Mouse (Mus musculus) C2C12 (cell line): Measurements from ENCODE around the gene Dock1. TPM values are rescaled to one million over a fixed set of nuclear protein-coding genes. Genes with fewer than 3 reads are reported as not detected.

ENCODE experiments used
- H3K27me3 ChIP-seq: one replicate; pipeline ENCODE4 v1.6.1; 2011; ENCODE audit not compliant: control insufficient read depth, insufficient read depth, insufficient read length
- H3K36me3 ChIP-seq: one replicate; pipeline ENCODE4 v1.6.1; 2011; ENCODE audit not compliant: control insufficient read depth, insufficient read depth
- H3K4me3 ChIP-seq: one replicate; pipeline ENCODE4 v1.5.1; 2011; ENCODE audit warnings: mild to moderate bottlenecking, control low read depth; ENCODE audit not compliant: poor library complexity, insufficient read depth, severe bottlenecking
- H3K79me2 ChIP-seq: one replicate; pipeline ENCODE4 v1.6.1; 2011; ENCODE audit not compliant: control insufficient read depth, insufficient read depth
- H3K79me3 ChIP-seq: one replicate; pipeline ENCODE4 v1.6.1; 2011; ENCODE audit warnings: low read depth, control low read depth
- H3ac ChIP-seq: one replicate; pipeline ENCODE3; 2011; ENCODE audit warnings: low read depth; ENCODE audit not compliant: control insufficient read depth, insufficient read length
- CEBPB ChIP-seq: IDR thresholded peaks from one replicate; pipeline ENCODE4 v1.6.1; 2011; ENCODE audit warnings: low read depth, mild to moderate bottlenecking, control low read depth, moderate library complexity
- CTCF ChIP-seq: IDR thresholded peaks from one replicate; pipeline ENCODE4 v1.5.1; 2011; ENCODE audit not compliant: control insufficient read depth, insufficient read depth, insufficient read length
- FOSL1 ChIP-seq: IDR thresholded peaks from one replicate; pipeline ENCODE4 v1.8.0; 2011; ENCODE audit warnings: mild to moderate bottlenecking, low read length; ENCODE audit not compliant: poor library complexity, insufficient read depth, severe bottlenecking
- MAX ChIP-seq: IDR thresholded peaks from one replicate; pipeline ENCODE4 v1.6.1; 2011; ENCODE audit warnings: mild to moderate bottlenecking, control low read depth
- MYOD1 ChIP-seq: IDR thresholded peaks from one replicate; pipeline ENCODE4 v1.6.1; 2011; ENCODE audit warnings: low read depth; ENCODE audit not compliant: control insufficient read depth, insufficient read length
- MYOG ChIP-seq: IDR thresholded peaks from one replicate; pipeline ENCODE4 v1.6.1; 2011; ENCODE audit not compliant: control insufficient read depth, insufficient read length; ENCODE audit errors: extremely low read depth
- USF1 ChIP-seq: IDR thresholded peaks from one replicate; pipeline ENCODE4 v1.6.1; 2011; ENCODE audit warnings: low read depth, mild to moderate bottlenecking, control low read depth, moderate library complexity
- polyA plus RNA-seq: library from polyadenylated mRNA; unstranded; fragments of >200 nt; fragmentation: generic; extraction: Trizol; gene quantifications from one replicate; pipeline ENCODE4 v1.2.1, GENCODE M21; 2012; ENCODE audit warnings: missing spikeins

The Dock1 gene
- polyA plus RNA-seq, 1 experiment, result 12.1 TPM

DNA sequence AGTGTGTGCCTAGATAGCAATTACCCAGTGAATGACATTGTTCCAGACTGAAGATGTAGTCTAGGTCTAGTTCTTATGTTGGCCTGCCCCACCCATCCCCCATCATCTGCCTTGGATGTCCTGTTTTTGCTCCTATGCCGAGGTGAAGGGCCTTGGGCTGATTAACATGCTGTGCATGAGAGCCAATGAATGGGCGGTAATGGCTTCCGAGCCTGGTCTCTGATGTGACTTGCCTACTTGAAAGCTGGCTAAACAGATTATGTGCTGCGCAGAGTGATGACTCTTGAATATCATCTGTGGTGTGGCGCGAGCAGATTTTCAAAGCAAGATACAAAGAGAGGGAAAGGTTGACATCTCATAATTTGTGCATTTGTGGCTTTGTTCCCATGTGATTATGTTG lies 191.5 kb downstream of the Dock1 start:
- Histone ChIP-seq H3ac (no peak overlapping the region), H3K79me3 (no peaks in the 10 kb centered on the region), H3K36me3 (no peaks in the 10 kb centered on the region), H3K79me2 (no peaks in the 10 kb centered on the region), H3K4me3 (no peak overlapping the region), H3K27me3 (no peaks in the 10 kb centered on the region)
- no peak for TF ChIP-seq CEBPB
- TF ChIP-seq FOSL1, result no peak
- no peak for TF ChIP-seq MAX
- TF ChIP-seq CTCF, result no peak
- no peak for TF ChIP-seq MYOG
- no peak for TF ChIP-seq MYOD1

- no peaks in the 10 kb centered on the region for H3K36me3 ChIP-seq
- no peak overlapping the region for H3ac ChIP-seq
- TF ChIP-seq MYOD1 (no peak), CEBPB (no peak), MYOG (no peak), CTCF (no peak), USF1 (no peak), MAX (no peak), FOSL1 (no peak)
These were observed 193.7 kb downstream of the Dock1 start for GRCm38 (mm10) chr7:134864175-134864574.

DNA sequence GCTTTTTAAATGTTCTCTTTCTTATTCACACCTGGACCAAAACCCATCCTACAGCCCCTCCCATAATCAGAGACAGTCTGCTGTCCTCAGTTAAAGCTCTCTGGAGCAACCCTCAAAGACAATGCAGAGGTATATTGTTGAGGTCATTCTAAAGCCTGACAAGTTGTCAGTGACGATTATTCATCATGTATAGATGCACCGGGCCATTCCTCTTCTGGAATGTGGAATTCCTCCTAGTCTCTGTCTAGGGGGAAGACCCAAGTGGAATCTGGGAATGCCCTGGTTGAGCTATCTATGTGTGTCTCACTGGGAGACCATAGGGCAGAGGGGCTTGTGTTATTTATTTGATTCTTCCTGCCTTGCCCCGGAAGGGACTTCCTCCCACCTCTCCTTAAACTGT lies 202.1 kb downstream of the Dock1 start:
- H3K4me3 ChIP-seq, result no peak overlapping the region
- no peaks in the 10 kb centered on the region for H3K27me3 ChIP-seq
- H3K36me3 ChIP-seq, result no peaks in the 10 kb centered on the region
- no peak overlapping the region for H3ac ChIP-seq
- H3K79me3 ChIP-seq, result no peaks in the 10 kb centered on the region
- H3K79me2 ChIP-seq, result no peaks in the 10 kb centered on the region
- TF ChIP-seq CEBPB, result no peak
- no peak for TF ChIP-seq MYOD1
- TF ChIP-seq MAX, result no peak
- no peak for TF ChIP-seq CTCF
- TF ChIP-seq USF1, result no peak
- TF ChIP-seq FOSL1, result no peak
- no peak for TF ChIP-seq MYOG

More at GRCm38 (mm10) chr7:134864175-134864574, 193.7 kb downstream of the Dock1 start:
- Histone ChIP-seq H3K79me3 (no peaks in the 10 kb centered on the region), H3K27me3 (no peaks in the 10 kb centered on the region), H3K79me2 (no peaks in the 10 kb centered on the region), H3K4me3 (no peak overlapping the region)

- H3K27me3 ChIP-seq, result no peaks in the 10 kb centered on the region
- no peak overlapping the region for H3K4me3 ChIP-seq
- TF ChIP-seq MYOD1 (no peak), MYOG (no peak), CEBPB (no peak), CTCF (no peak), MAX (no peak), FOSL1 (no peak), USF1 (no peak)
- no peak overlapping the region for H3ac ChIP-seq
- no peaks in the 10 kb centered on the region for H3K36me3 ChIP-seq
- H3K79me3 ChIP-seq, result no peaks in the 10 kb centered on the region
- no peaks in the 10 kb centered on the region for H3K79me2 ChIP-seq
These were observed 202.5 kb downstream of the Dock1 start for GRCm38 (mm10) chr7:134872981-134873380.

GRCm38 (mm10) chr7:134878985-134879384 lies 208.5 kb downstream of the Dock1 start:
- Histone ChIP-seq H3K79me3 (no peaks in the 10 kb centered on the region), H3K36me3 (no peaks in the 10 kb centered on the region), H3K27me3 (no peaks in the 10 kb centered on the region), H3K79me2 (no peaks in the 10 kb centered on the region), H3ac (no peak overlapping the region), H3K4me3 (no peak overlapping the region)
- TF ChIP-seq CEBPB (no peak), MYOD1 (no peak), CTCF (no peak)

GRCm38 (mm10) chr7:134880431-134880830 lies 210.0 kb downstream of the Dock1 start:
- no peak overlapping the region for H3ac ChIP-seq
- no peaks in the 10 kb centered on the region for H3K36me3 ChIP-seq
- no peaks in the 10 kb centered on the region for H3K27me3 ChIP-seq
- H3K79me3 ChIP-seq, result no peaks in the 10 kb centered on the region
- TF ChIP-seq CTCF (no peak), MYOG (no peak), CEBPB (no peak), MAX (no peak), FOSL1 (no peak), USF1 (no peak), MYOD1 (no peak)
- no peak overlapping the region for H3K4me3 ChIP-seq
- no peaks in the 10 kb centered on the region for H3K79me2 ChIP-seq

GRCm38 (mm10) chr7:134883516-134883915 lies 213.1 kb downstream of the Dock1 start:
- TF ChIP-seq CEBPB, result no peak
- no peak for TF ChIP-seq USF1
- no peak for TF ChIP-seq FOSL1
- no peak for TF ChIP-seq MYOG
- TF ChIP-seq MAX, result no peak
- no peak for TF ChIP-seq CTCF
- TF ChIP-seq MYOD1, result no peak
- Histone ChIP-seq H3K36me3 (no peaks in the 10 kb centered on the region), H3ac (no peak overlapping the region), H3K27me3 (no peaks in the 10 kb centered on the region), H3K4me3 (no peak overlapping the region), H3K79me3 (no peaks in the 10 kb centered on the region), H3K79me2 (no peaks in the 10 kb centered on the region)
